Mouse (Mus musculus) C2C12 (cell line): ENCODE measurements around the gene Hipk3.

Experiments used
- CTCF ChIP-seq: IDR thresholded peaks from one replicate; pipeline ENCODE4 v1.5.1; 2011; ENCODE audit not compliant: control insufficient read depth, insufficient read depth, insufficient read length
- USF1 ChIP-seq: IDR thresholded peaks from one replicate; pipeline ENCODE4 v1.6.1; 2011; ENCODE audit warnings: low read depth, mild to moderate bottlenecking, control low read depth, moderate library complexity

DNA sequence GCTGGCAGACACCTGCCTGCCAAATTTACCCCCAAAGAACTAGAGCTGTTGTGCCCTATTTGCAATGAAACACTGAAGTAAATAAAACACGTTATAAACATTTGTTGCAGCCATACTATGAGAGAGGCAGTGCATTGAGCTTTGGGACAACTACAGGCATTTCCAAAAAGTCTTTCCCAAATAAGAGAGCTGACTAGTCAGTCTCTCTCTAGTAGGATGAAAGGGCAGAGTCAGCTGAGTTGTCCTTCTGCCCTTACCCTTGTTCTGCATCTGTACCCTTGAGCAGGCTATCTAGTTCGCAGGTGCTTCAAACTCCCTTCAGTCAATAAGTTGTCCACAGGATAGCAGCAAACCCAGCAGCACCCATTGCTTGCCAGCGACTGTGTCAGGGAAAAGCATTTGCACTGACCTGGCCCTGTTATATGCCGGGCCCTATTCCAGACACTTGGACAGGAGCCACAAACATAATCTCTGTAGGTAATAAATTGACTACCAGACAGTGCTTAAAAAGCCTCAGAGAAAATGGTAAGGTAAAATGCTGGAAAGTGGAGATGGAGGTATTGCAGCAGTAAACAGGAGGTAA is 83.2 kb downstream of the Hipk3 start, which contains the start of gene D430041D05Rik:
- TF ChIP-seq CTCF: no peak
- no peak for TF ChIP-seq USF1
